Mouse (Mus musculus) ZHBTc4 (cell line): ENCODE results near the gene Sla2.
"Not testable (repeated sequence)": the region's sequence is repeated elsewhere in the genome, so short reads cannot be mapped to it uniquely, and the experiment has no call there.

Experiments used
- DNase-seq: peaks from one replicate; pipeline ENCODE4 v3.0.0-alpha.2; 2011; ENCODE audit warnings: low read depth, low spot score

The Sla2 gene

DNA sequence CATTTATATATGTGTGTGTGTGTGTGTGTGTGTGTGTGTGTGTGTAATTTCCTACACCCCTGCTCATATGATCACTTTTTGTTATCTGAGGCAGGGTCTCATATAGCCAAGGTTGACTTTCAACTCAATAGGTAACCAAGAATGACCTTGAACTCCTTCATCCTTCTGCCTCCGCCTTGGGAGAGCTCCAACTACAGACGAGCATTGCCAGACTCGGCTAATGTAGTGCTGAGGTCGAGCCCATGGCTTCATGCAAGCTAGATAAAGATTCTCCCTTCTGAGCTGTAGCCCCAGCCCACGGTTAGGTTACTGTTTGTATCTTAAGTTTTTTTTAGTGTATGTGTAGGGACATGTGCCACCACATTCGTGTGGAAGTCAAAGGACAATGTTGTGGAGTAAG lies 14.9 kb upstream of the Sla2 start:
- DNase-seq = no peak

DNA sequence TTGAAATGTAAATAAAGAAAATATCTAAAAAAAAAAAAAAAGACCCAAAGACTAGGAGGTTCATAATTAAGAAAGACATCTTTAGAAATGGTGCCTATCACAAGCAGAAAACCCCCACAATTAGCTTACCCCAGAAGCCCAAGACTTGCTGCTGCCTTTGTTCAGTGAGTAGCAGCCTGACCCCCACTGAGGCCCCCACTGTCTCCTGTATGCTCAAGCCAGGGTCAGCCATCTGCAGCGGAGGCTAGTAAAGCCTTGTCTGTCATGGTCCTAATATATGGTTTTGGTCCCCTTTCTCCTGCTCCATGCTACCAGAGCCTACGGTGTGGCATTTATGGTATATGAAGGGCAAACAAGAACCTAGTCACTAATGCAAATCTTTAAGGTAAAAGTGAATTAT lies 14.4 kb upstream of the Sla2 start:
- no peak for DNase-seq

DNA sequence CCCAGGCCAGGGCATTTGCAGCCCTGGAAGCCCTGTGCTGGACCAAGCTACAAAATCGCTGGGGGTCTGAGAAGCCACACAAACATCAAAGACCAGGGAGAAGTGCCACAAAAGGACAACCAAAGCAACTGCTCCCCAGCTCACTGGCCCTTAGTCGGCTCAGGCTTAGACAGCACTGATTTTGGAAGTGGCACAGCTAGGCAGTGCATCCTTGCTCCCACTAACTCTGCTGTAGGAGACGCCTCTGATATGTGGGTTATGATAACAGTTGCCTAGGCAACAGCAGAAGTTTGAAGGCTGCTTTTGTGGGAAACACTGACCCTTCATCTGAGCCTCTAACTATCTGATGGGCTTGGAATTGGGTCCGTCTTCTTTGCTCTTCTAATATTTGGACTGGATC lies 12.2 kb upstream of the Sla2 start:
- DNase-seq = no peak

DNA sequence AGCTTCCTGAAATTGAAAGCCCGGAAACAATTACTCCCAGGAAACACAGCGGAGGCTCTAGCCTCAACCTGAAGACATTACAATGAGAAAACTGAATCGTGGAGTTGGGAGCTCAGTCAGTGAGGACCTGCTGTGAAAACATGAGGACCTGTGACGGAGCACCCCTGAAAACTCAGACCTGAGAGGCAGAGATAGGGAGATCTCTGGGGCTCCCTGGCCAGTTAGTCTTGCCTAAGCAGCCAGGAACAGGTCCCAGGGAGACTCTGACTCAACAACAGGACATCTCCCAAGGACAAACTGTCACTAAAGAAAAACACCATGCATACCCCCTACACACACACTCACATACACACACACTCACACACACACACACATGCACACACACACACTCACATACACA lies 11.4 kb upstream of the Sla2 start:
- no peak for DNase-seq

DNA sequence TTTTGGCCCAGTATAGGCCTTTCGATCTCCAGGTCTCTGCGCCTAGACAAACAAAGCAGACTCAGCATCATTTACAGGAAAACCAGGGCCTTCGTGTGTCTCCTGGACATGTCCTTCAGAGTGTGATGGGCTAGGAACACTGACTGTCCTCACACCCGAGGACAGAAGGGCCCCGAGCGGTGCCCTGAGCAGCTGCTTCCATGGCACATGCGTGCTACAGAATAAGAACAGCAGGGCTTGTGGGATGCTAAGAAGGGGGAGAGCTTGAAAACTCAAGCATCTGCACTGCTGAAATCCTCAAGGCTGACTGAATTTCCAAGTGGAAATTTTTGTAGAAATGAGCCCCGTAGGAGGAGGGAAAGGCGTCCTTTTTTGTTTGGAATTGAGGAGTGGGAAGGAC lies 10.0 kb upstream of the Sla2 start:
- no peak for DNase-seq

DNA sequence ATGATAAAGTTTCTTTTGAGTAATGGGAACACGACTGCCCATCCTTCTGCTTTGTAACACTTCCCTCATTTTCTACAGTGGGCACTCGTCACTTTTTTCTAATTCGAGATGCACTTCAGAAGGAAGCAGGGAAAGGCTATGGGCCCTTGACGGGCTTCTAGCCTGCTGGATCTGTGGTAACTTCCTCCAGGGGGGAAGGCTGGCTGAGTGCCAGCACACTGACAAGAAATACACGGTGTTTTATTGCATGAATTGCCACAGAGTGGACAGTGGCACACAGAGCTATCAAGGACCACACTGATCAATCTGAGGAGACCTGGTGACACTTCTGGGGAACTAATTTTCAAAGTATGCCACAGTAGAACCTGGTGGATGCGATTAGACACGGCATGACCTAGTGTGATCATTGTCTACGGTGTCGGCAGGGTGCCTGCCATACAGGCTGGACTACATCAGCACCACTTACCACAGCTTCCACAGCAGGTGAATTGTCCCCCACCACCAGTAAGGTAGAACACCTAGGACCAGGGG lies 9.5 kb upstream of the Sla2 start:
- DNase-seq = no peak

DNA sequence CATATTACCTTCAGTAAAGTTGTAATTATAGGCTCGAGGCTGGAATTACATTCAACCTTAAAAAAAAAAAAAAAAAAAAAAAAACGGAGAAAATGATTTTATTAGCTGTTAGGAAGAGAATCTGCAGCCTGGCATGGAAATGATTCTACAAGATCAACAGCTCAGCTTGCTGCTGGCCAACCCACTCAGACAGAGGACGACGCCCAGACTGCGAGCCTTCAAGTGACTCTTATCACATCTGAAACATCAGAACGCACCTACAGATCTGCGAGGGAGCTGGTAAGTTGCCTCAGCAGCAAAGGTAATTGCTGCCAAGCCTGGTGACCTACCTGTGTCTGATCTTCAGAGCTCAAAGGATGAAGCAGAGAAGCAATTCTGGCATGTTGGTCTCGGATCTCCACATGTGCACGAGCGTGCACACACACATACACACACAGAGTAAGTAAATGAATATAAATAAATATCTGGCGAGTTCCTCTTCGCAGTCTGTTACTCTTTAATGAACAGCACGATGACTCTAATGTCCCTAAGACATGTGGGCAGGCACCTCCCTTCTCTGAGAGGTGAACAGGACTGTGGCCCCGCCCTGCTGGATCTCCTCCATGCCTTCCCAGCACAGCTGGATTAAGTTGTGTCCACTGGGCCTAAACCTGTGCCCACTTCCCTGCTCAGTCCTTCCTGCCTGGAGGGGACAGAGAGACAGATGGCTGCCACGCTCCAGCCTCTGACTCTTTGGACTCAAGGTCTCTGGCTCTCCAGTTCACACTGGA lies 7.7 kb upstream of the Sla2 start:
- DNase-seq = no peak

DNA sequence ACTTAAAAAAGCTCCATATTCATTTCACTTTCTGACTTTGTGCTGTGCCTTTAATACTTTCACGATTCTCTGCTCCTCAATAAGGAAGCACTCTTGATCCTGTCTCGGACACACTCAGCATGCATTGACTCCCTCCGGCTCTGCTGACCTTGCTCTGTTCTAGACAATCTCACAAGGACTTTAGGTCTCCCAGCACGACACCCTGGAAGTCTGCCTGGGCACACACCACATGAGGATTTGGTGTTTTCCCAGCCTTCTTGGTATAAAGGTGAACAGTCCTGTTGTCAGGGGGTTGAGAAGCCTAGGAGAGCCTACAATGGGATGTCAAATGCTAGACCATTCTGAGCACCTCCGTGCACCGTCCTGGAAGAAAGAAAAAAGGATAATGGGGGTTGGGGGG lies 5.8 kb upstream of the Sla2 start:
- DNase-seq = no peak

DNA sequence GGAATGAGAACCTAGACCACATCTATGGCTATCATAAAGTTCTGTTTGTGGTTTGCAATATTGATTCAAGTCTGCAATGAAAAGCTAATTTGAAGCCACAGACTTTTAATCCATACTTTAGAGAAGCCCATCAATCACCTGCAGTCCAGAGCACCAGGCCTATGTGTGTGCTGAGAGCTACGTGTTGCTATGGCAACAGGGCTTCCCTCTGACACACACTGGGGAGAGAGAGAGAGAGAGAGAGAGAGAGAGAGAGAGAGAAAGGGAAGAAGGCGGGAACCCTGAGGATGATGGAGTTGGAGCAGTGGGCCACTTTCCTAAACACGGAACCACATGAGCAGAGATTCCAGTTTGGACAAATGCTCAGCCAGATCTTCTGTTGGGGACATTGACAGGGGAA lies 5.2 kb upstream of the Sla2 start:
- DNase-seq = no peak

DNA sequence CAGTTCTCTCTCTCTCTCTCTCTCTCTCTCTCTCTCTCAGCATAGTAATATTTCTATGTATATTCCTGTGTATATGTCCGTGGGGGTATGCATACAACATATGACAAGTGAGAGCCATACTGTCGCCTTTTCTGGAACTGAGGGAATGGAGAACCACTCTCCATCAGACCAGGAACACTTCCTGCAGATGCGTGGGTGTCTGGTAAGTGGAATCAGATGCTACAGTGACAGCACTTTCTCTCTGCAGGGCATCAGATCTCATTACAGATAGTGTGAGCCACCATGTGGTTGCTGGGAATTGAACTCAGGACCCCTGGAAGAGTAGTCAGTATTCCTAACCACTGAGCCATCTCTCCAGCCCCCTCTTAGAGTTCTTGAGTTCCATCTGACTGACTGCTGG lies 1.5 kb upstream of the Sla2 start:
- no peak for DNase-seq

DNA sequence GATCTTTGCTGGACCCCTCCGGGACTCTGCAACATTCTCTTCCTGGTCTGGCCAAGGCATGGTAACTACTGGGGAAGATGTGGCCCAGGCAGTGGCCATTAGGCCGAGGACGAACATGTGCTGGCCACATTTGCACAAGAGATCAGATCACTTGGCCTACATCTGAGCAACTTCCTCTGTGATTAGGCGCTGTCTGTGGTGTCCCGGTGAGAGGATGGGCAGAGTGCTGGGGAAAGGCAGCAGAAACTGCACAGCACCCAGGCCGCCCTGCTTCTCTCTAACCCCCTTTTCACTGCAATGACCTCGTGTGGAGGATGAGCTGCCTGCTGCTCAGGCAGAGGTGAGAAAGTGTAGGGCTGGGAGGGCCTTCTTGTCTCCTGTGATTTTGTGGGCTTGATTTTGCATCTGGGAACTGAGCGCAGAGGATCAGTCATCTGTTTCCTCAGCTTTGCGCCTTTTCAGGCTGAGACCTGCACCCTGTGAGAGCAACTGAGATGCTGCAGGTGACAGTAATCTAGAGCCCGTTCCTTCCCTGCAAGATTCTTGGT lies 834 bp downstream of the Sla2 start:
- DNase-seq = no peak

DNA sequence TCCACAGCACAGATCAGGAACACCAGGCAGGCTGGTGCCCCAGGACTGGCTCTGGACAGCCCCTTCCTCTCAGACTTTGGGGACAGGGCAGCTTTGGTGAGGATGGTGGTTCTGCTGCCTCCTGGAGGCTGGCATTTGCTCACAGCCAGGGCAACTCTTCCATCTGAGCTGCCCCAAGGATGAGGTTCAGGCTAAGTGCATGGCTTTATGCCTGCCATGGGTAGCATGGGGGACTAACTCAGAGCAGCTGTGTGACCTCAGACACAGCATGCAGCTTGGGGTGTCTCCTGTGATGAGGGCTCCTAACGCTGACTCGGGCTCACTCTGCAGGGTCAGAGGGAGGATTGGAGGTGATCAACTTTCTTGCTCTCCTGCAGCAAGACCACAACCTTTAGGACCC lies 1.3 kb downstream of the Sla2 start:
- not testable (repeated sequence) for DNase-seq

DNA sequence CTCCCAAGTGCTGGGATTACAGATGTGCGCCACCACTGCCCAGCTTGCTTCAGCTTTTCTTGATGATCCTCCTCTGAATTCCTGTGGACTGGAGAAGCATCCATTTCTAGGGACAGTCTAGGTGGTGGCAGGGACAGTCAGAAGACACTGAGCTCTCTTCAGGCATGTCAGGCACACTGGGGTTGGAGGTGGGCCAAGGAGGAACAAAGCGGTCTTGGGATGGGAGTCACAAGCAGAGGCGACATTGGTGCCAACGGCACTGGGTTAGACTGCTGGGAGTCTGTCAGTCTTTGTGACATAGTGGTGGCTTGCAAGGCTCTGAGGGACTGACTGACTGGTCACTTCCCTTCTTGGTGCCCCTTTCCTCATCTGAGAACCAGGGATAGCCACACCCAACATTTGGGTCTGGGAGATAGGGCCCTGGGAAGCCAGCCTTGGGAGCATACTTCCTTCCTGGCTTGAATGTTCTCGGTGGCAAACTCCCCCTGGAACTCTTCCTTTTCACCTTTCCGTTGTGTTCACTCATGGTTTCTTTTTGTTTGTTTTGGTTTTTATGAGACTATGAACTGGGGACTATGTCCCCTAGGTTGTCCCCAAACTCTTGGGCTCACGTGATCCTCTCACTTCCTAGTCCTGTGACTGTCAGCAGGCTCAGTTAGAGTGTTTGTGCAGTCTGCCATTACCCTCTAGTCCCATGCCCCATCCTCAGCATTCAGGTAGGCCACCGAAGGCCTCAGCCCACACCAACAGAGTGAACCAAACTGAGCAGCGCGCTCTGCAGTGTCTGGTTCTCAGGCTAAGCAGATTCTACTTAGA lies 2.4 kb downstream of the Sla2 start:
- DNase-seq = no peak

DNA sequence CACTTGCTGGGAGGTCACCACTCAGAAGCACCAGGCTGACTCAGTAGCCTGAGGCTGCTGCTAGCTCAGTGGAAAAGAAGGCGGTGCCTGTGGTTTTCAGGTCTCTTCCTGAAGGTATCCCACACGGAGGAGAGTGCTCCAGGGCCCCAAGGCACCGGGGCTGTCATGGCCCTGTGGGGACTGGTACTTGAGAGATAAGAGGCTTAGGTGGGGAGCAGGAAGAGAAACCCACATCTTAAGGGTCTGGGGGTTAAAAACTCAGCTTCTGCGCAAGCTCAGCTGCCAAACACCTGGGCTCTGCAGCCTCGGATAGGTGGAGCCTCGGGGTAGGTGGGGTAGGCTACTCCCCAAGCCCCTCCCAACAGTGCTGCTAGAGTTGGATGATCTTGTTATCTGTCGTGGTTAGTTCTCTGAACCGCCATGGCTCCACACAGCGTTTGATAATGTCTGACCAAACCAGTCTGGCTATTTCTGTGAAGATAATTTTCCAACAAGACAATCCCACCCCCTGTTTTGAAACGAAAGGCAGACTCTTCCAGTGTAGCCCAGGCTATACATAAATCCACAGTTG lies 4.5 kb downstream of the Sla2 start:
- peak; percentile 40 for DNase-seq

DNA sequence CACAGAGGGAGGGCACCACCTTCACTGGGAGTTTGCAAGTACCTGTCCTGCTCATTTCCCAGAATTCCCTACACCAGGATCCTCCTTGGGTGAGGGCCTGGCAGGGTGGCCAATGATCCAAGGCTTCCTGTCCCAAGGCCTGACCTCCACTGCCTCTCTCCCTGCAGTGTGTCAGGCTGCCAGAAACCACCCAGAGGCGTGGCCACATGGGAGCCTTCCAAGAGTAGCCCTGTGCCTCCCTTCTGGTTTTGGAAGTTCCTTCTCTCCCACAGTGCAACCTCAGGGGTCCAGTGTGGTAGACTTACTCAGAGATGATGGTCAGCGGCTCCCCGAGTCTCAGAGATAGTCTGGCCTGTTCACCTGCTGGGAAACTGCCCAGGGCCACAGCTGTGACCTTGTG lies 7.5 kb downstream of the Sla2 start:
- DNase-seq = no peak

DNA sequence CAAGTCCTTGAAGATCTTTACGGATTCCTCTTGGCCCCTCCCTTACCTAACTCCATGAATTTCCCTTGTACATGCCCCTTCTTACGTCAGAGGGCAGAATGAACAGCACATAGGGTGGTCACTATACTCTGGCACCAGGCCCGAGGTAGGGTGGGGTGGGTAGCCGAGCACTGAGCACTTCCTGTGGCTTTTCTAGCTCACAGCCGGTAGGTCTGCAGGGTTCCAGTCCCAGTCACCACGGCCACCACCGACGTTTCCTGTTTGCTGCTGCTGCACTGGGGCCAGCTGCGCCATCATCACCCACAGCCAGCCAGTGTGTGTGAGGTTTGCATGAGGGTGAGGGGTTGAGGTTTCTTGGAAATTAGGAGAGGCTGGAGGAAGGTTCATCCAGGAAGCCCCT lies 9.3 kb downstream of the Sla2 start:
- DNase-seq = no peak

DNA sequence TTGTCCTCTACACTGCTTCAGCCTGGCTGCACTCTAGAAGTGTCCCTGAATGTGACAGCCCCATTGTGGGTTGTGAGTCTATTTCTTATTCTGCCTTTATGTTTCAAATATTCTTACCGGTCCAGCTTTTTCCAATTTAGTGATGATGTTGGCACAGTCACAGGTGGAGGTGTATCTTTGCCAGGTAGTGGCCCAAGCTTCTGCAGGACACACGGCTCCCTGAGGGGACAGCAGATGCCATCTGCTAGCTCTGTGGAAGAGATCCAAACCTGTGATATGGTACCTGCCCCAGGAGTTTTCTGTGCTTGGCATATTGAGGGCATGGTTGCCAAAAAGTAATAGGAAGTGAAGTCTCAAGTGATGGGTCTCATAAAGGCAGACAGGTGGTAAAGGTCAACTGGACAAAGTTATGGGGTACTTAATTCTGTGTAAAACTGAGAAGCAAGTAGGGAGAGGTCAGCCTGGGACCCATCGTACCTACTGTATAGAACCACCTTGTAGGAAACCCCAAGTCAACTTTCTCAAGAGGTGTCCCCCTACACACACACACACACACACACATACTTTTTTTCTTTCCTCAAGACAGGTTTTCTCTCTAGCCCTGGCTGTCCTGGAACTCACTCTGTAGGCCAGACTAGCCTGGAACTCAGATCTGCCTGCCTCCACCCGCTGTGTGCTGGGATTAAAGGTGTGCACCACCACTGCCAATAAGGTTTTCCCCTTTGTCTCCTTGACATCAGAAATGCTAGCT lies 12.1 kb downstream of the Sla2 start:
- DNase-seq = no peak

DNA sequence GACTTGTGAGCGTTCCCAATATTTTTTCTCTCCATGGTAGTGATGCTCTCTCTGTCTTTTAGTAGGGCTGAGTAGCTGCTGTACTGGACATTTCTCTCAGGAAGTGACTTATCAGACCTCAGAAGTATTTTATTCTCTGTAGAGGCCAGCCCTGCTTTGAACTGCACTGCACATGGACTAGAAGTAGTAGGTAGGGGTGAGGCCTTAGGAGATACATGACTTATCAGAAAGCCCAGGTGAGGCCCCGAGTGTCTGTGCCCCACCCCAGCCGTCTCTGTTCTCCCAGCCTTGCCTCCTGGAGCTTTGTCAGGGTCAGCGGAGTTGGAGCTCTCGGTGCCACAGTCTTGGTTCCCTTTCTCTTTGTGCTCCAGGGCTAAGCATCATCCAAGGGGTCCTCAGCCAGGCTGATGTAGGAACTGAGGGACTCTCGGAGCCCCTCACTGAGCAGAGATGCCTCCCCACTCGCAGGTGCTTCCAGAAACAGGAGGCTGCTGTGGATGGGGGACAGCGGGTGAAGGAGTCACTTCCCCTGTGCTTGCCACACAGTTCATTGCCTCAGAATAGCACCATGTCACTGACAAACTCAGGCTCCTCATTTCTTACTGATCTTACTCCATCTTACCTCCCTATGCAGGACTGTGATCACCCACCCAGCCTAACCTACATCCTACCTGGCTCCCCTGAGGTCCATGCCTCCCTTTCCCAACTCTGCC lies 12.8 kb downstream of the Sla2 start:
- no peak for DNase-seq

DNA sequence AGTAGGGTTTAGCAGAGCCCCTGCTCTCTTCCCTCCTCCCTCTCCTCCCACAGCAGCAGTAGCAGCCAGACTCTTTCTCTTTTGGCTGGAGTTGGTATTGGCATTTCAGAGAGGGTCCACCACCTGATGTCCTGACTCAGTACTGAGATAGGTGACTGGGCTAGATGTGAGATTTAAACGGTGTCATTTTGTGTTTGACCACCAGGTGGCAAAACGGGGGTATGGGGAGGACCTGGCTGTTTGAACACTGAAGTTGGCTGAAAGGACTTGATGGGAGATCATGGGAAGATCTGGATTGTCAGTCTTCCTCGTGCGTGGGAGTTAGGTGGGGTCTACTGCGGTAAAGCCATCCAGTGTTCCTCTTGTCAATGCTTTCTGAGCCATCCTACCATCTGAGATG lies 13.4 kb downstream of the Sla2 start:
- DNase-seq = peak; percentile 74

DNA sequence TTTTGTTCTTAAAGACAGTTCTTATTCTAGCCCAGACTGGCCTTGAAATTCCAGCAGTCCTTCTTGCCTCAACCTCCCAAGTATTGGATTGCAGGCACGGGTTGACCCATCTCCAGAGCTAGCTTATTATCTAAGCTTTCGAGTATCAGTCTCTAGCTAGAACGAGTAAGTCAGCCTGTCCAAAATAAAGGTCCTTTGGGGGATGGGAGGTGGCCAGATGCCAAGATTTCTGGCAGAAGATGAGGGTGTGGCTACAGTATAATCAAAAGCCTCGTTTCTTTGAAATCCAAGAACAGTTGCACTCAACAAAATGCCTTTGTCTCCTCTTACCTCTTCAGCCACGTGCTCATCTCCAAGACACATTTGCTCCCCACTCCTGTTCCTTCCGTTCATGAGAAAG lies 16.5 kb downstream of the Sla2 start:
- DNase-seq = peak; percentile 69

DNA sequence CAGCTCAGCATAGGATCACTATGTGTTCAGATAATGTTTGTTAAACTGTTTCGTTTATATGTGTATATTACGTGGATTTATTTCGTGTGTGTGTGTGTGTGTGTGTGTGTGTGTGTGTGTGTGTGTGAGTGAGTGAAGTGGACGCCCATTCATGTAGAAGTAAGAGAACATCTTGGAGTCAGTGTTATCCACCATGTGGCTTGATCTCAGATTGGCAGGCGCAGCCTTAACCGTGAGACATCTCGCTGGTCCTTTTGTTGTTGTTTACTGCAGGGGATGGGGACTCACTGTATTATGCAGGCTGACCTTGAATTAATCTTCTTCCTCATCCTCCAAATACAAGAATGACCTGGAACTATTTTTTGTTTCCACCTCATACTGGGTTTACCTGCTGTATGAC lies 17.4 kb downstream of the Sla2 start:
- no peak for DNase-seq
